Mouse (Mus musculus): ENCODE measurements at regions not wholly inside any gene's neighbourhood (a gene's known extent, or its start where the extent isn't known, plus 50 kb on each side); places are given as distances from the start of the nearest gene placed in this dataset.

DNA sequence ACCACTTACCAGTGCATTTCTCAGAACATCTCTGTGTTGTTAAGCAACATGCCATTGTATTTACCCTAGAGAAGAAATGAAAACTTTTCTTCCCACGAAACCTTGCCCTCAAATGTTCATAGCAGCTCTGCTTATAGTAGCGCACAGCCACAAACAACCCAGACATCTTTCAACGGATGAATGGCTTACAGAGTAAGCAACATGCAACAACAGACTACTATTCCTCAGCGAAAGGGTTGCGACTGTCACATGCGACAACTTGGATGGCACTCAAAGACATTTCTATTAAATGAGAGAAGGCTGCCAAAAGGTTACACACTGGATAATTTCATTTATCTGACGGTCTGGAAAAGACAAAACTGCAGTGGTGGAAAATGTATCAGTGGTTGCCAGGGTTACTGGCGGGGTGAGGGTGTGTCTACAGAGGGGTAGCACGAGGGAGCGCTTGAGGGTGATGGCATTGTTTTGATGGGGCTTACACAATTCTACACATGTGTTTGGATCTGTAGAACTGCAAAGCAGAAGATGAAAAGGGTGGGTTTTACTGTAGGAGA lies 101.0 kb upstream of the 1600014C23Rik start:
- no peaks in the 10 kb centered on the region for H3K36me3 ChIP-seq
- no peaks in the 10 kb centered on the region for H3K27me3 ChIP-seq
- H3K4me2 ChIP-seq (replicated peaks): no peak overlapping the region
- H3K4me3 ChIP-seq: no peak overlapping the region
- no peak for ATAC-seq (ENCODE audit: low FRiP score, low read depth)
- peaks cover 11% of the 10 kb centered on the region; the same call in 1 of the 2 replicates for H3K4me1 ChIP-seq
- peaks cover 6% of the 10 kb centered on the region; the same call in 1 of the 2 replicates for H3K9me3 ChIP-seq
- no peak overlapping the region for H3K27ac ChIP-seq (replicated peaks)
- 79% methylated on average over 10 of the region's 10 CpGs for WGBS
- no peak overlapping the region for H3K9ac ChIP-seq (replicated peaks)

DNA sequence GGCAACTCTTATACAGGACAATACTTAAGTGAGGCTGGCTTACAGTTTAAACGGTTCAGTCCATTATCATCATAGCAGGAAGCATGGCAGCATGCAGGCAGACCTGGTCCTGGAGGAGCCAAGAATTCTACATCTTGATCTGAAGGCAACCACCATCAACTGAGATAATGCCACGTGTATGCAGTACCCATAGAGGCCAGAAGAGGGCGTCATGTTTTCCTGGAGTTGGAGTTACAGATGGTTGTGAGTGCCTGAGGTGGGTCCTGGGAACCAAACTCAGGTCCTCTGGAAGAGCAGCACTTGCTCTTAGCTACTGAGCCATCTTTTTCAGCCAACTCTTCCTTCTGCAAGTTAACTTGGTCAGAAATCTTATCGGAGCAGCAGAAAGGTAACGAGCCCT lies 96.7 kb upstream of the 1600014C23Rik start:
- ATAC-seq (ENCODE audit: low FRiP score, low read depth): no peak
- Histone ChIP-seq H3K27ac (replicated peaks) (no peak overlapping the region), H3K4me1 (peaks cover 3% of the 10 kb centered on the region; the same call in 1 of the 2 replicates), H3K4me2 (replicated peaks) (no peak overlapping the region), H3K9ac (replicated peaks) (no peak overlapping the region), H3K4me3 (no peak overlapping the region), H3K36me3 (no peaks in the 10 kb centered on the region), H3K27me3 (no peaks in the 10 kb centered on the region), H3K9me3 (peaks cover 6% of the 10 kb centered on the region; the same call in 1 of the 2 replicates)
- WGBS: 82% methylated on average over 5 of the region's 5 CpGs

DNA sequence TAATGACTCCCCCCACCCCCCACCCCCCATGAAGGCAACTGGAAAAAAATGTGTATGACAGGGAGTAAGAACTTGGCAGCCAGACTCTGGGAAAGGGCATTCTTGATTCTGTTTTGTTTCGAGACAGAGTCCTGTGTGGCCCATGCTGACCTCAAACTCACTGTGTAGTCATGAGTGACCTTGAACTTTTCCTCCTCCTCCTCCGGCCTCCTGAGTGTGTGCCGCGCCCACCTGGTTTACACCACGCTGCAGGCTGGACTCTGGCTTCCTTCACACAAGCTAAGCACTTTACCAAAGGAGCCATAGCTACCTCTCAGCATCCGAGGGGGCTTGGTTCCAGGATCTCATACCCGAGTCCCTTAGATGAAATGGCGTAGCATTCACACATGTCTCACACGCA lies 95.9 kb upstream of the 1600014C23Rik start:
- H3K36me3 ChIP-seq: no peaks in the 10 kb centered on the region
- peaks cover 9% of the 10 kb centered on the region; the same call in 1 of the 2 replicates for H3K4me1 ChIP-seq
- H3K27ac ChIP-seq (replicated peaks): no peak overlapping the region
- H3K9ac ChIP-seq (replicated peaks): no peak overlapping the region
- no peaks in the 10 kb centered on the region for H3K27me3 ChIP-seq
- ATAC-seq (ENCODE audit: low FRiP score, low read depth): no peak
- 93% methylated on average over 9 of the region's 9 CpGs for WGBS
- H3K4me3 ChIP-seq: no peak overlapping the region
- peaks cover 6% of the 10 kb centered on the region; the same call in 1 of the 2 replicates for H3K9me3 ChIP-seq
- no peak overlapping the region for H3K4me2 ChIP-seq (replicated peaks)

DNA sequence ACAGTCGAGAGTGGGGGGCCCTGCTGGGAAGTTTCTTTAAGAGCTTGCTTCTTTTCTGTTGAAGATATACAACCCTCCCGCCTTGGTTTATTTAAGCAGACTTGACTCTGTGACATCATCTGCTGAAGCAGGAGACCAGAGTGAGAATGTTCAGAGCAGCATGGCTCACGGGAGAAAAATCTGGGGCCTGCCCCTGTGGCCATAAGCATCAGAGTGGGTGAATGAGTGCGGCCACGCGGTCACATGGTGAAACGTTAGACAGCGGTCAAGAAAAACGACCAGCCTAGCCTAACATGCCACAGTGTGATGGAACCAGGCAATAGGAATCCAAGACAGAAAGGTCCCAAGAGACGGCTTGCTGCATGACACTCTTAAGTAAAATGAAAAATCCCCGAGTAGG lies 95.2 kb upstream of the 1600014C23Rik start:
- Histone ChIP-seq H3K27ac (replicated peaks) (no peak overlapping the region), H3K4me3 (no peak overlapping the region), H3K4me1 (peaks cover 9% of the 10 kb centered on the region; the same call in 1 of the 2 replicates), H3K9me3 (peaks cover 6% of the 10 kb centered on the region; the same call in 1 of the 2 replicates), H3K36me3 (no peaks in the 10 kb centered on the region), H3K27me3 (no peaks in the 10 kb centered on the region), H3K9ac (replicated peaks) (no peak overlapping the region), H3K4me2 (replicated peaks) (no peak overlapping the region)
- ATAC-seq (ENCODE audit: low FRiP score, low read depth): no peak
- 88% methylated on average over 11 of the region's 11 CpGs for WGBS

DNA sequence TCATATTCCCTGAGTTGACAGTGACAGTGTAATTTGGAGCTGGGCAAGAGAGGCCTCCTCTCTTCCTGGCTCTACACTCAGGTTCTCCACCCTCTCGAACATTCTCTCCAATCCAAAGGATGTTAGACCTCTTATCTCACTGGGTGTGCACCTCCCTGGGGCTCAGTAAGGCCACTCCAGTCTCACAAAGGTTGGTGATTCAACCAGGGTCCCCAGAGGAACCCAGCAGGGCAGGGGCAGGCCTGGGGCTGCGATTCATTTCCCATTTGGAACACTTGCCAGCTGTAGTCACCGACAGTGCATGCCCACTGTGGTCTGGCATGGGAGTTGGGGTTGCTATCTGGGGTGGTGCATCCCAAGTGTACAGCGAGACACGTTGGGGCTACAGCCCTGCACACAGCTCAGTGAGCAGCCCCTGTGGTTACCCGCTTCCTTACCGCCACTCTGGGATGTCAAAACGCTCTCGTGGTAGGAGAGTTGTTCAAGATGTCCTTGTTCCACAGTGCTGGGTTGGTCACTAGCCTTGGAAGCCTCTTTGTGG lies 94.7 kb upstream of the 1600014C23Rik start:
- Histone ChIP-seq H3K4me3 (no peak overlapping the region), H3K27ac (replicated peaks) (no peak overlapping the region), H3K36me3 (no peaks in the 10 kb centered on the region)

DNA sequence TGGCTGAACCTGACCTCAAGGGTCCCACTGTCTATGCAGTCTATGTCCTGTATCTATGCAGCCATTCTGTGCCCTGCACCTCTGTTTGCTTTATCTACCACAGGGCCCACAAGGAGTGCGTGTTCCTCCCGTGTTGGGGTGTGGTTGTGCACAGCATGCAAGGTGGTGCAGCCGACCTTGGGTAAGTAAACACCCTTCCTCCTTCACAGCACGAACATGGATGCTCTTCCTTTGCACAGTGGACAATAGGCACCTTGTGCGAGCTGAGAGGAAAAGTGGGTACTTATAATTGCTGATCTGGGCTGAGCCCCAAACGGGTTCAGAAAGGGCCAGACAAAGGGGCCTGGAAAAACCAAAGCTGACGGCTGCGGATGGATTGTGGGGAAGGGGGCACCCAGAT lies 91.3 kb upstream of the 1600014C23Rik start:
- H3K27ac ChIP-seq (replicated peaks): no peak overlapping the region
- ATAC-seq (ENCODE audit: low FRiP score, low read depth): no peak
- H3K9ac ChIP-seq (replicated peaks): no peak overlapping the region
- H3K36me3 ChIP-seq: no peaks in the 10 kb centered on the region
- H3K4me1 ChIP-seq: peaks cover 9% of the 10 kb centered on the region; the same call in 1 of the 2 replicates
- WGBS: 45% methylated on average over 8 of the region's 8 CpGs
- no peak overlapping the region for H3K4me3 ChIP-seq
- no peak overlapping the region for H3K4me2 ChIP-seq (replicated peaks)
- no peaks in the 10 kb centered on the region for H3K27me3 ChIP-seq
- peaks cover 4% of the 10 kb centered on the region; the same call in 1 of the 2 replicates for H3K9me3 ChIP-seq

More for the DNA sequence above, 94.7 kb upstream of the 1600014C23Rik start:
- Histone ChIP-seq H3K9me3 (peaks cover 6% of the 10 kb centered on the region; the same call in 1 of the 2 replicates), H3K9ac (replicated peaks) (no peak overlapping the region), H3K4me1 (peaks cover 9% of the 10 kb centered on the region; the same call in 1 of the 2 replicates), H3K27me3 (no peaks in the 10 kb centered on the region), H3K4me2 (replicated peaks) (no peak overlapping the region)
- 92% methylated on average over 9 of the region's 9 CpGs for WGBS
- ATAC-seq (ENCODE audit: low FRiP score, low read depth): no peak

DNA sequence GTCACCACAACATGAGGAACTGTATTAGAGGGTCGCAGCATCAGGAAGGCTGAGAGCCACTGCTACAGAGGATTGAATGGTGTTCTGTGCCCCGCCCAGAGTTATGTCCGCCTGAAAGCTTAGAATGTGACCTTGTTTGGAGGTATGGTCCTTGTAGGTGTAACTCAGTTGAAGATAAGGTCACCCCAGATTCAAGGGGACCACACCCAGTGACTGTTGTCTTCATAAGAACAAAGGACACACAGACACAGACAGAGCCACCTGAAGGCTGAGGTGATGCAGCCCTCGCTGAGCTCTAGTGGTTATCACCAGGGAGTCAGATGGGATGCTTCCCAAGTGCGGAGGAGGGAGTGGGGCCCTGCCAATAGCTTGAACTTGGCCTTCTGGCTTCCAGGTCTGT lies 89.9 kb upstream of the 1600014C23Rik start:
- ATAC-seq (ENCODE audit: low FRiP score, low read depth): no peak
- H3K27ac ChIP-seq (replicated peaks): no peak overlapping the region
- no peaks in the 10 kb centered on the region for H3K36me3 ChIP-seq
- H3K9ac ChIP-seq (replicated peaks): no peak overlapping the region
- H3K9me3 ChIP-seq: peaks cover 4% of the 10 kb centered on the region; the same call in 1 of the 2 replicates
- peaks cover 9% of the 10 kb centered on the region; the same call in 1 of the 2 replicates for H3K4me1 ChIP-seq
- no peaks in the 10 kb centered on the region for H3K27me3 ChIP-seq
- H3K4me2 ChIP-seq (replicated peaks): no peak overlapping the region
- 84% methylated on average over 5 of the region's 5 CpGs for WGBS
- H3K4me3 ChIP-seq: no peak overlapping the region

DNA sequence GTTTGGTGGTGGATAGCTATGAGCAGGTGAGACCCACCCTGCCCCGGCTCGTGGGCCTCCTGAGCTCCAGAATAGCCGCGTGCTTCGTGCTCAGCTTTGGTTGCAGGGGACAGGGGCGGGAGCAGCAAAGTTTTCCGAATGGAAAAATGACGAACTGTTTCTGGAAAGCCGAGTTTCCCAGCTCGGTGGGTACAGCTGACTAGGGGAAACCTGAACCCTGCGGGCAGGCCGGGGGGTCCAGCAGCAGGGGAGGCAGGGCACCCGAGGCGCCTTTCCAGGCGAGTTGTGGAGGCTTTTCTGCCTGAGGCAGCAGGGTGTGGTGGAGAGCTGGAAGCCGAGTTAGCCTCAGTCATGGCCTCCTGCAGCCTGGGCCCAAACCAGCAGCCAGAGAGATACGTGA lies 88.8 kb upstream of the 1600014C23Rik start:
- H3K27ac ChIP-seq (replicated peaks): no peak overlapping the region
- WGBS: 92% methylated on average over 17 of the region's 17 CpGs
- H3K4me2 ChIP-seq (replicated peaks): no peak overlapping the region
- H3K9me3 ChIP-seq: peaks cover 4% of the 10 kb centered on the region; the same call in 1 of the 2 replicates
- H3K36me3 ChIP-seq: no peaks in the 10 kb centered on the region
- ATAC-seq (ENCODE audit: low FRiP score, low read depth): no peak
- H3K9ac ChIP-seq (replicated peaks): no peak overlapping the region
- peaks cover 9% of the 10 kb centered on the region; the same call in 1 of the 2 replicates for H3K4me1 ChIP-seq
- H3K4me3 ChIP-seq: no peak overlapping the region
- no peaks in the 10 kb centered on the region for H3K27me3 ChIP-seq

DNA sequence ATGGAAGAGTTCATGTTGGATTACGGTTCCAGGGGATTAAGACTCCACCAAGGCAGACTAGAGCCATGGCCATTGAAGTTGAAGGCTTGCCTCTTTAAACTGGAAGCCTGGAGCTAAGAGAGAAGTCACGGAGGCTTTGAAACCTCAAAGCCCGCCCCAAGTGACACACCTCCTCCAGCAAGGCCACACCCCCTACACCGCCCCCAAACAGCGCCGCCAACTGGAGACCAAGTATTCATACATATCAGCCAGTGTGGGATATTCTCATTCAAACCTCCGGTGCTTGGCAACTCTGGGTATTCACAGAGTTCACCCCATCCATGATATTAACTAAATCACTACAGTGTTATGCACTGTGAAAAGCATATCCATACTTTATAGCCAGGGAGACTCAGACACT lies 87.7 kb upstream of the 1600014C23Rik start:
- peaks cover 3% of the 10 kb centered on the region; the same call in 1 of the 2 replicates for H3K27me3 ChIP-seq
- peaks cover 9% of the 10 kb centered on the region; the same call in 1 of the 2 replicates for H3K4me1 ChIP-seq
- no peak for ATAC-seq (ENCODE audit: low FRiP score, low read depth)
- H3K27ac ChIP-seq (replicated peaks): no peak overlapping the region
- H3K9me3 ChIP-seq: peaks cover 4% of the 10 kb centered on the region; the same call in 1 of the 2 replicates
- no peaks in the 10 kb centered on the region for H3K36me3 ChIP-seq
- no peak overlapping the region for H3K4me2 ChIP-seq (replicated peaks)
- H3K4me3 ChIP-seq: no peak overlapping the region
- H3K9ac ChIP-seq (replicated peaks): no peak overlapping the region
- 84% methylated on average over 7 of the region's 7 CpGs for WGBS

DNA sequence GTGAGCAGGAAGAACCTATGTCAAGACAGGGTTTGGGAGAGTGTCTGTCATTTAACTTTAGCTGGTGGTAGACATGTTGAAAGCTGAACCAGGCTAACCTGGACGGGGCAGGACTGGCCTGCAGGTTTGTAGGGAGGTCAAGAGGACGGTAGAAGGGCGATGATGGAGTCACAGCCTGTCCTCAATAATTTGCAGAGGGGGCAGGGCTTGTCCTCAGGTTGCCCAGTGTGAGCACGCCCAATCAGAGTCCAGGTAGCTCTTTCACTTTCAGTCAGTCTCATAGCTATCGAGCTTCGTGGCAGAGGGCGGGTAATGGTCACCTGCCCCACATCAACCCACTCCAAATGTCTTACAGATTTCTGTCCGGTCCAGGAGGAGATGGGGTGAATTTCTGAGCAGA lies 85.5 kb upstream of the 1600014C23Rik start:
- H3K27me3 ChIP-seq: peaks cover 12% of the 10 kb centered on the region; the same call in 1 of the 2 replicates
- WGBS: 94% methylated on average over 8 of the region's 8 CpGs
- no peak overlapping the region for H3K4me3 ChIP-seq
- peaks cover 4% of the 10 kb centered on the region; the same call in 1 of the 2 replicates for H3K9me3 ChIP-seq
- no peaks in the 10 kb centered on the region for H3K36me3 ChIP-seq
- H3K4me1 ChIP-seq: 0 out of 2 replicates have a peak, but pooled peaks cover 13% of the 10 kb centered on the region
- H3K9ac ChIP-seq (replicated peaks): no peak overlapping the region
- H3K4me2 ChIP-seq (replicated peaks): no peak overlapping the region
- no peak for ATAC-seq (ENCODE audit: low FRiP score, low read depth)
- no peak overlapping the region for H3K27ac ChIP-seq (replicated peaks)

DNA sequence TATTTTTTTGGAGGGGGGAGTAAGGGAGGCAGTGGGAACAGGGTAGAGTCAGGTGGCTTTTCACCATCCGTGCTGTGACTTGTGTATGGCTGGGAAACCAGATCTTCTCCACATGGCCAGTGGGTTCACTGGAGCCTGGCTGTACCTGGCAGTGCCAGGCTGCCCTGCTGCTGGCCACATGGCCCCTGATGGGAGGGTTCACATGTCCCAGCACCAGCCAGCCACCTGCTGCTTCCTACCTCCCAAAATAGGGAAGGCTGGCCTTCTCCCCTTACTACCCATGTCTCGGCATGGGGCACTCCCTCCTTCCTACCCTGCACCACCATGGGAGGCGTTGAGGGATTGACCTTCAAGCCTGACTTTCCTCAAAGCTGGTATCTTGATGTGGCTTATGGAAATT lies 82.9 kb upstream of the 1600014C23Rik start:
- peaks cover 12% of the 10 kb centered on the region; the same call in 1 of the 2 replicates for H3K27me3 ChIP-seq
- no peak overlapping the region for H3K27ac ChIP-seq (replicated peaks)
- no peak overlapping the region for H3K9ac ChIP-seq (replicated peaks)
- no peak overlapping the region for H3K4me2 ChIP-seq (replicated peaks)
- no peak overlapping the region for H3K4me3 ChIP-seq
- no peak for ATAC-seq (ENCODE audit: low FRiP score, low read depth)
- H3K4me1 ChIP-seq: 0 out of 2 replicates have a peak, but pooled peaks cover 13% of the 10 kb centered on the region
- 85% methylated on average over 3 of the region's 3 CpGs for WGBS
- H3K9me3 ChIP-seq: peaks cover 4% of the 10 kb centered on the region; the same call in 1 of the 2 replicates
- H3K36me3 ChIP-seq: no peaks in the 10 kb centered on the region

DNA sequence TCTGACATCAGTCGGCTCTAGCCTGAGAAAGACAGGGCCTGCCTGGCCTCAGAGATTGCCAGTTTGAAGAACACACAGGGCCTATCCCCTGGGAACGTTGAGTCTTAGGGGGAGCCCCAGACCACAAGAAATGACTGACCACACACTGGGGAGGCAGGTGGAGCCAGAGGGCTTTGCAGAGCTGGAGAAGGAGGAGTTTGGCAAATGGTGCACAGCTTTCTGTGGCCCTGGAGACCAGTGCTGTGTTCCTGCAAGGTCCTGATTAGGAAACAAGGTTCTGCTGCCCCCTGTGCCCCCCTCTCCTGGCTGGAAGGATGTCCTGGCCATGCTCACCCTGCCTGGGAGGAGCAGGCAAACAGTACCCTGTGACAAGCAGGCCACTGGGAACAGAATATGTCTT lies 82.2 kb upstream of the 1600014C23Rik start:
- no peak overlapping the region for H3K27ac ChIP-seq (replicated peaks)
- 28% methylated on average over 2 of the region's 2 CpGs for WGBS

More for the DNA sequence above, 82.2 kb upstream of the 1600014C23Rik start:
- no peak for ATAC-seq (ENCODE audit: low FRiP score, low read depth)
- Histone ChIP-seq H3K4me2 (replicated peaks) (no peak overlapping the region), H3K9ac (replicated peaks) (no peak overlapping the region), H3K27me3 (peaks cover 12% of the 10 kb centered on the region; the same call in 1 of the 2 replicates), H3K36me3 (no peaks in the 10 kb centered on the region), H3K4me1 (0 out of 2 replicates have a peak, but pooled peaks cover 13% of the 10 kb centered on the region), H3K9me3 (no peaks in the 10 kb centered on the region), H3K4me3 (no peak overlapping the region)
